Mouse (Mus musculus) small intestine, adult 2 months (tissue): ENCODE results near the gene Schip1. TPM values are rescaled to one million over a fixed set of nuclear protein-coding genes. Genes with fewer than 3 reads are reported as not detected.

Source experiments
- H3K27ac ChIP-seq: fragments of 200-500 bp; 2 replicates; pipeline ENCODE4 v1.5.1; 2012; ENCODE audit warnings: low read depth, low read length, control low read depth, inconsistent platforms; ENCODE audit not compliant: insufficient read depth
- H3K27me3 ChIP-seq: fragments of 200-500 bp; 2 replicates; pipeline ENCODE4 v1.6.1; 2012; ENCODE audit warnings: mild to moderate bottlenecking, moderate library complexity, low read length, inconsistent platforms; ENCODE audit not compliant: control insufficient read depth, insufficient read depth
- H3K36me3 ChIP-seq: fragments of 200-500 bp; 2 replicates; pipeline ENCODE4 v1.6.1; 2012; ENCODE audit warnings: mild to moderate bottlenecking, low read length, control low read depth, inconsistent platforms; ENCODE audit not compliant: control insufficient read depth, insufficient read depth
- H3K4me1 ChIP-seq: fragments of 200-500 bp; 2 replicates; pipeline ENCODE4 v1.6.1; 2012; ENCODE audit warnings: low read length, inconsistent platforms, mixed read lengths; ENCODE audit not compliant: control insufficient read depth, insufficient read depth, insufficient read length
- H3K4me3 ChIP-seq: fragments of 200-500 bp; 2 replicates; pipeline ENCODE4 v1.5.1; 2012; ENCODE audit warnings: low read depth, mild to moderate bottlenecking, control low read depth, inconsistent platforms, low read length, moderate library complexity
- CTCF ChIP-seq: fragments of 200-500 bp; IDR thresholded peaks from 2 replicates; pipeline ENCODE4 v1.5.1; 2012; ENCODE audit warnings: low read depth, mild to moderate bottlenecking, control low read depth, inconsistent platforms, low read length, moderate library complexity, mixed read lengths; ENCODE audit not compliant: insufficient replicate concordance, insufficient read length; ENCODE audit errors: extremely low read depth
- POLR2A ChIP-seq: fragments of 200-500 bp; IDR thresholded peaks from 2 replicates; pipeline ENCODE4 v1.6.1; 2012; ENCODE audit warnings: low read depth, mild to moderate bottlenecking, control low read depth, inconsistent platforms, low read length, moderate library complexity
- WGBS: fragments of 180-500 bp; shearing (Covaris S2); methylation state at CpG from one replicate; pipeline ENCODE4 v1.1.7; 2018; 5-methylcytosine and 5-hydroxymethylcytosine counted together
- polyA plus RNA-seq: library from polyadenylated mRNA; depleted of rRNA; stranded (reverse); fragments of >200 nt; gene quantifications from 2 replicates; pipeline ENCODE4 v1.2.3, GENCODE M21; 2012

Gene Schip1
- polyA plus RNA-seq, 1 experiment: 5.0 TPM

- no peak for TF ChIP-seq POLR2A
- no peak for TF ChIP-seq CTCF
- WGBS: 81% methylated on average over 10 of the region's 10 CpGs
- no peaks in the 10 kb centered on the region for H3K27me3 ChIP-seq
Observed at GRCm38 (mm10) chr3:68564978-68565674, 500.5 kb downstream of the Schip1 start.

GRCm38 (mm10) chr3:68565675-68566055, 501.1 kb downstream of the Schip1 start:
- no peak for TF ChIP-seq CTCF
- no peak for TF ChIP-seq POLR2A
- no peaks in the 10 kb centered on the region for H3K27me3 ChIP-seq
- no peaks in the 10 kb centered on the region for H3K4me1 ChIP-seq
- no peak overlapping the region for H3K27ac ChIP-seq
- WGBS: 88% methylated on average over 4 of the region's 4 CpGs
- H3K4me3 ChIP-seq: no peak overlapping the region
- H3K36me3 ChIP-seq: no peaks in the 10 kb centered on the region

More at GRCm38 (mm10) chr3:68564978-68565674, 500.5 kb downstream of the Schip1 start:
- Histone ChIP-seq H3K27ac (no peak overlapping the region), H3K4me3 (no peak overlapping the region), H3K4me1 (no peaks in the 10 kb centered on the region), H3K36me3 (no peaks in the 10 kb centered on the region)

GRCm38 (mm10) chr3:68567581-68567980, 503.0 kb downstream of the Schip1 start:
- Histone ChIP-seq H3K27ac (no peak overlapping the region), H3K4me3 (no peak overlapping the region), H3K4me1 (no peaks in the 10 kb centered on the region; the same call in 1 of the 2 replicates), H3K27me3 (no peaks in the 10 kb centered on the region), H3K36me3 (no peaks in the 10 kb centered on the region)
- no peak for TF ChIP-seq CTCF
- no peak for TF ChIP-seq POLR2A
- WGBS: 86% methylated on average over 7 of the region's 7 CpGs

GRCm38 (mm10) chr3:68568149-68568548, 503.5 kb downstream of the Schip1 start:
- H3K27ac ChIP-seq: no peak overlapping the region
- H3K36me3 ChIP-seq: no peaks in the 10 kb centered on the region
- H3K4me3 ChIP-seq: no peak overlapping the region
- WGBS: 85% methylated on average over 3 of the region's 3 CpGs
- TF ChIP-seq CTCF: no peak
- TF ChIP-seq POLR2A: no peak
- H3K4me1 ChIP-seq: no peaks in the 10 kb centered on the region; the same call in 1 of the 2 replicates
- H3K27me3 ChIP-seq: no peaks in the 10 kb centered on the region

- H3K4me3 ChIP-seq: no peak overlapping the region
- 69% methylated on average over 7 of the region's 7 CpGs for WGBS
- H3K4me1 ChIP-seq: no peaks in the 10 kb centered on the region; the same call in 1 of the 2 replicates
- TF ChIP-seq POLR2A (no peak), CTCF (no peak)
- no peak overlapping the region for H3K27ac ChIP-seq
- no peaks in the 10 kb centered on the region for H3K27me3 ChIP-seq
- H3K36me3 ChIP-seq: no peaks in the 10 kb centered on the region
Observed at GRCm38 (mm10) chr3:68568716-68569115, 504.1 kb downstream of the Schip1 start.

- Histone ChIP-seq H3K4me1 (no peaks in the 10 kb centered on the region; the same call in 1 of the 2 replicates), H3K27me3 (no peaks in the 10 kb centered on the region), H3K4me3 (no peak overlapping the region), H3K27ac (no peak overlapping the region), H3K36me3 (no peaks in the 10 kb centered on the region)
- TF ChIP-seq CTCF (no peak), POLR2A (no peak)
- 69% methylated on average over 4 of the region's 4 CpGs for WGBS
Observed at GRCm38 (mm10) chr3:68570319-68570718, 505.7 kb downstream of the Schip1 start.

GRCm38 (mm10) chr3:68572249-68573225, 507.9 kb downstream of the Schip1 start:
- peak overlapping the region; percentile 40 for H3K27ac ChIP-seq
- no peak for TF ChIP-seq CTCF
- TF ChIP-seq POLR2A: peak; percentile 29; the same call in 1 of the 2 replicates
- no peaks in the 10 kb centered on the region for H3K36me3 ChIP-seq
- H3K27me3 ChIP-seq: no peaks in the 10 kb centered on the region
- peaks cover 3% of the 10 kb centered on the region; the same call in 1 of the 2 replicates for H3K4me1 ChIP-seq
- peak overlapping the region; percentile 57 for H3K4me3 ChIP-seq
- WGBS: 36% methylated on average over 28 of the region's 28 CpGs
